Mouse (Mus musculus): Measurements from ENCODE around the gene Dr1. TPM values are rescaled to one million over a fixed set of nuclear protein-coding genes. Genes with fewer than 3 reads are reported as not detected.
"Not testable (repeated sequence)": the region's sequence is repeated elsewhere in the genome, so short reads cannot be mapped to it uniquely, and the experiment has no call there.

Gene Dr1
- polyA plus RNA-seq, 2 experiments, result 33.7 to 44.4 TPM

GRCm38 (mm10) chr5:108255259-108255658 lies 13.4 kb upstream of the Dr1 start:
- Histone ChIP-seq H3K4me2 (replicated peaks; ENCODE audit: low read depth, low read length, severe bottlenecking) (no peak overlapping the region), H3K4me1 (ENCODE audit: control insufficient read depth, insufficient read depth, low read length) (no peaks in the 10 kb centered on the region), H3K27ac (replicated peaks; ENCODE audit: low read depth, low read length) (no peak overlapping the region), H3K4me3 (replicated peaks; ENCODE audit: low read length) (no peak overlapping the region), H3K27me3 (ENCODE audit: control insufficient read depth, insufficient read depth, low read length) (no peaks in the 10 kb centered on the region), H3K9ac (ENCODE audit: low read depth, low read length, severe bottlenecking) (no peak overlapping the region), H3K36me3 (ENCODE audit: control insufficient read depth, insufficient read depth, low read length) (no peaks in the 10 kb centered on the region), H3K9me3 (ENCODE audit: control insufficient read depth, low read length) (no peaks in the 10 kb centered on the region)
- no peak for DNase-seq (ENCODE audit: low spot score)
- ATAC-seq (ENCODE audit: low FRiP score, low read depth), result no peak
- 77% methylated on average over 5 of the region's 5 CpGs for WGBS
- TF ChIP-seq POLR2A (IDR thresholded peaks at IDR 0.05; ENCODE audit: borderline replicate concordance, extremely low read depth, insufficient read depth, insufficient read length), result no peak

DNA sequence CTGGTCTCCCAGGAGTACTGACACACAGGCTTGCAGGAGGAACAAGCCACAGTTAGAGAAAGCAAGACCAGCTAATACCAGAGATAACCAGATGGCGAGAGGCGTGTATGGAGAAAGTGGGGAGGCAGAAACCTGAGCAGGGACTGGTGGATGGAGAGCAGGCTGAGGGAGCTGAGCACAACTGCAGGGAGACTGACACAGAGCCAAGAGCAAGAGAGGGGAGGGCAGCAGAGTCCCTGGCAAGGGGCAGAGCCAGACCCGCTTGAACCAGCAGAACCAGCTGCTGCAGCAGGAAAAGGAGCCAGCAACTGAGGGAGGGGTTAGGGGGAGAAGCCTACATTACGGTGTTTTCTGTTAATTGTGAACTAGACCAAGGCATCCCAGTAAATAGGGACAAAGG lies 6.0 kb upstream of the Dr1 start:
- 15% methylated on average over 4 of the region's 4 CpGs for WGBS
- no peak for TF ChIP-seq POLR2A (IDR thresholded peaks at IDR 0.05; ENCODE audit: borderline replicate concordance, extremely low read depth, insufficient read depth, insufficient read length)
- Histone ChIP-seq H3K4me3 (replicated peaks; ENCODE audit: low read length) (no peak overlapping the region), H3K4me1 (ENCODE audit: control insufficient read depth, insufficient read depth, low read length) (0 out of 2 replicates have a peak, but pooled peaks cover under 1% of the 10 kb centered on the region), H3K36me3 (ENCODE audit: control insufficient read depth, insufficient read depth, low read length) (no peaks in the 10 kb centered on the region), H3K27me3 (ENCODE audit: control insufficient read depth, insufficient read depth, low read length) (no peaks in the 10 kb centered on the region), H3K27ac (replicated peaks; ENCODE audit: low read depth, low read length) (0 out of 2 replicates have a peak overlapping the region, but pooled peaks have one; percentile 19), H3K4me2 (replicated peaks; ENCODE audit: low read depth, low read length, severe bottlenecking) (no peak overlapping the region), H3K9ac (ENCODE audit: low read depth, low read length, severe bottlenecking) (peak overlapping the region; percentile 28; the same call in 1 of the 2 replicates), H3K9me3 (ENCODE audit: control insufficient read depth, low read length) (no peaks in the 10 kb centered on the region)
- peak; percentile 47 for ATAC-seq (ENCODE audit: low FRiP score, low read depth)
- no peak for DNase-seq (ENCODE audit: low spot score)

DNA sequence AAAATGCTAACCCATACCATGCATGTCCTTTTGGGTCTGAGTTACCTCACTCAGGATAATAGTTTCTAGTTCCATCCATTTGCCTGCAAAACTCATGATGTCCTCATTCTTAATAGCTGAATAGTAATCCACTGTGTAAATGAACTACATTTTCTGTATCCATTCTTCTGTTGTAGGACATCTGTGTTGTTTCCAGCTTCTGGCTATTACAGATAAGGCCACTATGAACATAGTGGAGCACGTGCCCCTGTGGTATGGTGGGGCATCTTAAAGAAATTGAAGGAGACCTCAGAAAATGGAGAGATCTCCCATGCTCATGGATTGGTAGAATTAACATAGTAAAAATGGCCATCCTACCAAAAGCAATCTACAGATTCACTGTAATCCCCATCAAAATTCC lies 4.9 kb upstream of the Dr1 start:
- 87% methylated on average over 1 of the region's 1 CpGs for WGBS
- ATAC-seq (ENCODE audit: low FRiP score, low read depth); H3K4me3 ChIP-seq (replicated peaks; ENCODE audit: low read length); H3K27me3 ChIP-seq (ENCODE audit: control insufficient read depth, insufficient read depth, low read length); H3K27ac ChIP-seq (replicated peaks; ENCODE audit: low read depth, low read length); H3K9me3 ChIP-seq (ENCODE audit: control insufficient read depth, low read length); H3K4me1 ChIP-seq (ENCODE audit: control insufficient read depth, insufficient read depth, low read length); H3K4me2 ChIP-seq (replicated peaks; ENCODE audit: low read depth, low read length, severe bottlenecking); H3K36me3 ChIP-seq (ENCODE audit: control insufficient read depth, insufficient read depth, low read length); H3K9ac ChIP-seq (ENCODE audit: low read depth, low read length, severe bottlenecking); DNase-seq (ENCODE audit: low spot score): not testable (repeated sequence)

DNA sequence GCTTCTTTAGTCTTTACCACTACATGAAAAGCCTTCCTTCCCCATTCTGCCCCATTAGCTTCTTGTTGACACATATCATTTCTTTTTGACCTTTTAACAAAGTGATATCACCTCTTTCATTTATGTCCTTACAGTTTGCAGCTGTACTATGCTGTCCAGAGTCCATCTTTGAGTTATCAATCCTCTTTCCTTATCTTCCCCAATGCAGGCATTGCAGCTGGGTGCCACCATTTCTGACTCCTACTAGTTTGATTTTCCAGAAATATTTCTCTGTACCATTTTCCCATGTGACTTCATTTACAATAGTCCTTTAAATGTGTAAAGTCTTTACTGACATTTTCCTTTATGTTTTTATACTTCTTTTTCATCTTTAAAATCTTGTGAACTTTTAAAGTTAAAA lies 1.7 kb upstream of the Dr1 start:
- no peaks in the 10 kb centered on the region for H3K36me3 ChIP-seq (ENCODE audit: control insufficient read depth, insufficient read depth, low read length)
- H3K9me3 ChIP-seq (ENCODE audit: control insufficient read depth, low read length), result no peaks in the 10 kb centered on the region
- no peak overlapping the region for H3K4me2 ChIP-seq (replicated peaks; ENCODE audit: low read depth, low read length, severe bottlenecking)
- TF ChIP-seq POLR2A (IDR thresholded peaks at IDR 0.05; ENCODE audit: borderline replicate concordance, extremely low read depth, insufficient read depth, insufficient read length), result no peak
- H3K27ac ChIP-seq (replicated peaks; ENCODE audit: low read depth, low read length), result no peak overlapping the region
- no peaks in the 10 kb centered on the region for H3K27me3 ChIP-seq (ENCODE audit: control insufficient read depth, insufficient read depth, low read length)
- no peak overlapping the region for H3K9ac ChIP-seq (ENCODE audit: low read depth, low read length, severe bottlenecking)
- DNase-seq (ENCODE audit: low spot score) (no peak), ATAC-seq (ENCODE audit: low FRiP score, low read depth) (no peak)
- no peak overlapping the region for H3K4me3 ChIP-seq (replicated peaks; ENCODE audit: low read length)
- peaks cover 17% of the 10 kb centered on the region for H3K4me1 ChIP-seq (ENCODE audit: control insufficient read depth, insufficient read depth, low read length)

DNA sequence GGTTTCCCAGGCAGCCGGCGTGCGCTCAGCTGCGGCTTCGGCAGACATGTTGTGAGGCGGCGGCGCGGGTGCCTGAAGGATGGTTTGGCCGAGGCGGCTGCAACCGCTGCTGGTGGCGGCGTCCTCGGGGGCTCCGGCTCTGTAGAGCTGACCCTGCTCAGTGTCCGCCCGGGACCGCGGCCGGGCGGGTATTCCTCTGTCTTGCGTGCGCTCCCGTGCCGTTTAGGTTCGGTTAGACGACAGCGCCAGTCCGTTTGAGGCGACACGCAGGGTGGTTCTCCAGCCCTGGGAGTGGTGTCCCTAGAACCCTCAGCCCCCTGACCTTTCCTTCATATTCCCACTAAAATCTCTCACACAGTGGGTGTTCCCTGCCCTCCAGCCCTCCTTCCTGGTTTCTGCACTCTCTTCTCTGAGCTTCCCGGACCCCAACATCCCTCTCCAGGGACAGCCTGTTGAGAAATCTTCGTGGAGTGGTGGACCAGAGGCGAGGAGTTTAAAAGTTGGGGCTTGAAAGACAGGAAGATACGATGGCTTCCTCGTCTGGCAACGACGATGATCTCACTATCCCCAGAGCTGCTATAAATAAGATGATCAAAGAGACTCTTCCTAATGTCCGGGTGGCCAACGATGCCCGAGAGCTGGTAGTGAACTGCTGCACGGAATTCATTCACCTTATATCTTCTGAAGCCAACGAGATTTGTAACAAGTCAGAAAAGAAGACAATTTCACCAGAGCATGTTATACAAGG lies 540 bp downstream of the Dr1 start:
- Histone ChIP-seq H3K4me1 (ENCODE audit: control insufficient read depth, insufficient read depth, low read length) (peaks cover 17% of the 10 kb centered on the region), H3K36me3 (ENCODE audit: control insufficient read depth, insufficient read depth, low read length) (no peaks in the 10 kb centered on the region), H3K9ac (ENCODE audit: low read depth, low read length, severe bottlenecking) (peak overlapping the region; percentile 95), H3K27me3 (ENCODE audit: control insufficient read depth, insufficient read depth, low read length) (no peaks in the 10 kb centered on the region), H3K27ac (replicated peaks; ENCODE audit: low read depth, low read length) (peak overlapping the region; percentile 93), H3K9me3 (ENCODE audit: control insufficient read depth, low read length) (no peaks in the 10 kb centered on the region), H3K4me3 (replicated peaks; ENCODE audit: low read length) (peak overlapping the region; percentile 93), H3K4me2 (replicated peaks; ENCODE audit: low read depth, low read length, severe bottlenecking) (peak overlapping the region; percentile 90)
- ATAC-seq (ENCODE audit: low FRiP score, low read depth) (peak; percentile 69), DNase-seq (ENCODE audit: low spot score) (no peak)
- under 1% methylated on average over 44 of the region's 44 CpGs for WGBS
- TF ChIP-seq POLR2A (IDR thresholded peaks at IDR 0.05; ENCODE audit: borderline replicate concordance, extremely low read depth, insufficient read depth, insufficient read length), result no peak

All from limb, embryonic 14.5 days (tissue).